Mouse (Mus musculus) liver, postnatal 0 days (tissue): Measurements from ENCODE around the gene 2510009E07Rik.

ENCODE experiments used
- CTCF ChIP-seq: sonication (generic); IDR thresholded peaks from 2 replicates; pipeline ENCODE4 v1.5.1; 2016; ENCODE audit warnings: antibody characterized with exemption, low read depth
- EP300 ChIP-seq: IDR thresholded peaks from 2 replicates; pipeline ENCODE4 v1.6.1; 2016; ENCODE audit warnings: antibody characterized with exemption, low read depth, mild to moderate bottlenecking

- TF ChIP-seq CTCF (no peak), EP300 (no peak)
Observed at GRCm38 (mm10) chr16:21655961-21656360, 38.5 kb downstream of the 2510009E07Rik start.
